Mouse (Mus musculus) thymus, adult 2 months (tissue): ENCODE data around the gene Ect2l. TPM values are rescaled to one million over a fixed set of nuclear protein-coding genes. Genes with fewer than 3 reads are reported as not detected.
A peak's percentile ranks its signal among the peaks of the same experiment; 100 is the strongest.

Source experiments
- DNase-seq: peaks from one replicate; pipeline ENCODE4 v3.0.0; 2021
- H3K27ac ChIP-seq: fragments of 200-500 bp; 2 replicates; pipeline ENCODE4 v1.5.1; 2012; ENCODE audit warnings: low read length, control low read depth; ENCODE audit not compliant: control insufficient read depth, insufficient read depth
- H3K27me3 ChIP-seq: fragments of 200-500 bp; 2 replicates; pipeline ENCODE4 v1.6.1; 2012; ENCODE audit warnings: mild to moderate bottlenecking, low read length, moderate library complexity, mixed read lengths; ENCODE audit not compliant: control insufficient read depth, insufficient read depth
- H3K36me3 ChIP-seq: fragments of 200-500 bp; 2 replicates; pipeline ENCODE4 v1.6.1; 2012; ENCODE audit warnings: mild to moderate bottlenecking, low read length, moderate library complexity; ENCODE audit not compliant: control insufficient read depth, insufficient read depth
- H3K4me1 ChIP-seq: fragments of 200-500 bp; replicated peaks from 2 replicates; pipeline ENCODE4 v1.6.1; 2012; ENCODE audit warnings: low read length; ENCODE audit not compliant: control insufficient read depth, insufficient read depth
- H3K4me3 ChIP-seq: fragments of 200-500 bp; 2 replicates; pipeline ENCODE4 v1.5.1; 2012; ENCODE audit warnings: mild to moderate bottlenecking, low read length, control low read depth, moderate library complexity; ENCODE audit not compliant: control insufficient read depth, insufficient read depth
- CTCF ChIP-seq: fragments of 200-500 bp; IDR thresholded peaks from 2 replicates; pipeline ENCODE4 v1.5.1; 2012; ENCODE audit warnings: mild to moderate bottlenecking, control low read depth, low read length, moderate library complexity, borderline replicate concordance; ENCODE audit not compliant: control insufficient read depth, poor library complexity, insufficient read depth; ENCODE audit errors: extremely low read depth
- POLR2A ChIP-seq: fragments of 200-500 bp; IDR thresholded peaks from 2 replicates; pipeline ENCODE4 v1.6.1; 2012; ENCODE audit warnings: mild to moderate bottlenecking, low read length, control low read depth, moderate library complexity; ENCODE audit not compliant: control insufficient read depth, poor library complexity, insufficient read depth; ENCODE audit errors: extremely low read depth
- WGBS: fragments of 180-500 bp; shearing (Covaris S2); methylation state at CpG from one replicate; pipeline ENCODE4 v1.1.7; 2018; 5-methylcytosine and 5-hydroxymethylcytosine counted together
- polyA plus RNA-seq: library from polyadenylated mRNA; depleted of rRNA; stranded (reverse); fragments of >200 nt; gene quantifications from 2 replicates; pipeline ENCODE4 v1.2.3, GENCODE M21; 2012

The Ect2l gene
- polyA plus RNA-seq, 1 experiment = 0.22 TPM

DNA sequence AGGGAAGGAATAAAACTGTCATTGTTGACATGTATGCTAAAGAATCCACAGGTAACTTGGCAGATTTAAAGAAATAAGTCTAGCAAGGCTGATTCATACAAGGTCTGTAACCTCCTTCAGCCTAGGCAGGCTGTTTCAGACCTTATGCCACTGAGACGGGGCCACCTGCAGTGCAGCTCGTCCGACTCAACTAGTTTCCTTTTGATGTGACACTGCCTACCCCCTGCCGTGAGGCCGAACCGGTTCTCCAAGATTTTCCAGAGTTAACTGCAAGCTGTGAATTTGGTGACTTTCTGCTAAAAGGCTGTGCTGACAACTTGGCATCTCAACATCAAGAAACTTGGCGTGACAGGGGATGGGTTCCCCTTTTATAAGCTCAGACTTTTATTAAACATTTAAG, 6.6 kb downstream of the Ect2l start:
- Histone ChIP-seq H3K27me3 (no peaks in the 10 kb centered on the region), H3K27ac (no peak overlapping the region), H3K4me3 (no peak overlapping the region), H3K4me1 (no peaks in the 10 kb centered on the region), H3K36me3 (no peaks in the 10 kb centered on the region)
- WGBS = 80% methylated on average over 7 of the region's 7 CpGs
- no peak for DNase-seq
- TF ChIP-seq CTCF (no peak), POLR2A (no peak)

DNA sequence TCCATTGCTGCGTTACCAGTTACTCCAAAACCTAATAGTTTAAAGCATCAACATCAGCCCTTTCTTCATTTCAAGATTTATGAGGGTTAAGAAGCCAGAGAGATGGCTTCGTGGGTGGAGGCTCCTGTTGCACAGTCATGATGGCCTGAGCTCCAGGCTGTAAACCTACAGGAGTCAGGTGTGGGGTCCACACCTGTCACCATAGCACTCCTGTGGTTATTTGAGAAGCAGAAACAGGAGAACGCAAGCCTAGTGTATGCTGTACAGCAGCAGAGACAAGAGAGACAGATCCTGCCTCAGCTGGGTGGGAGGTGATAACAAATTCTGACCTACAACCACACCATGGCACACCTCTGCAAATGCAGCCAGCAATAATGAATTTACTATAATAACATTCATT, 8.3 kb downstream of the Ect2l start:
- Histone ChIP-seq H3K27me3 (no peaks in the 10 kb centered on the region), H3K36me3 (no peaks in the 10 kb centered on the region), H3K27ac (no peak overlapping the region), H3K4me1 (no peaks in the 10 kb centered on the region), H3K4me3 (no peak overlapping the region)
- 89% methylated on average over 3 of the region's 3 CpGs for WGBS
- DNase-seq = no peak
- TF ChIP-seq CTCF (no peak), POLR2A (no peak)

DNA sequence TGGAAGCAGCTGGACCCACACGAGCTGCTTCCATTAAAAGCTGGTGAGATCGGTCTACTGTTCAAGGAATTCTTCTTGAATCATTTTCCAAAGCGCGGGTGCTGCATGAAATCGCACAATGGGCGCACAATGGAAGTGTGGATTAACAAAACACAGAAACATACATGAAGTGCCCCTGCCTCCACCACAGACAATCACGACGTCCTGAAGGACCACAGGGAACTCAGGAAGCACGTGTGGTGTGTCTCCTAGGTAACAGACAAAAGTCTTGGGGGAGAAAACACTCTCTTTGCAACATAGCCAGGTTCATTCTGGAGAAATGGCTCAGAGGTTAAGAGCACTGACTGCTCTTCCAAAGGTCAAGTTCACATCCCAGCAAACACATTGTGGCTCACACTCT, 10.0 kb downstream of the Ect2l start:
- H3K36me3 ChIP-seq = no peaks in the 10 kb centered on the region
- WGBS = 75% methylated on average over 9 of the region's 9 CpGs
- no peaks in the 10 kb centered on the region for H3K27me3 ChIP-seq
- DNase-seq = no peak
- H3K4me3 ChIP-seq = no peak overlapping the region
- no peak for TF ChIP-seq CTCF
- TF ChIP-seq POLR2A = no peak
- H3K4me1 ChIP-seq = no peaks in the 10 kb centered on the region
- H3K27ac ChIP-seq = no peak overlapping the region

DNA sequence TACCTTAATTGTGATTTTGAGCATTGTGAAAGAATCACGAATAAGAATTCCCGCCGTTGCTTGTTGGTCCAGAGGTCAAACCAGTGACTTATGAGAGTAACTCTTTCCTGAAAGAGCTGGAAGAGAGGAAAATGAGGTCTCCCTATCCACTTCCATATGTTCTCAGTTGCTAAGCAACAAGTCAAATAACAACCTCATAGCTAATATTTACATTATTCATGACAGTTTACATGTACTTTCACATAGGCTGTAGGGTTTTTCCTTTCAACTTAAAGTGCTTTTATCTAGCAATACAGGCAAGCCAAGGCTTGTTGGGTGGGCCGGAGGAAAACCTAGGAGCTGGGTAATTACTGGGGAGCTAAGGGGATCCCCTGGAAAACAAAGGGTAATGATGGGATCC, 10.8 kb downstream of the Ect2l start:
- Histone ChIP-seq H3K4me1 (no peaks in the 10 kb centered on the region), H3K36me3 (no peaks in the 10 kb centered on the region), H3K27ac (no peak overlapping the region), H3K4me3 (no peak overlapping the region), H3K27me3 (no peaks in the 10 kb centered on the region)
- 91% methylated on average over 4 of the region's 4 CpGs for WGBS
- DNase-seq = no peak
- TF ChIP-seq CTCF = no peak
- TF ChIP-seq POLR2A = no peak

DNA sequence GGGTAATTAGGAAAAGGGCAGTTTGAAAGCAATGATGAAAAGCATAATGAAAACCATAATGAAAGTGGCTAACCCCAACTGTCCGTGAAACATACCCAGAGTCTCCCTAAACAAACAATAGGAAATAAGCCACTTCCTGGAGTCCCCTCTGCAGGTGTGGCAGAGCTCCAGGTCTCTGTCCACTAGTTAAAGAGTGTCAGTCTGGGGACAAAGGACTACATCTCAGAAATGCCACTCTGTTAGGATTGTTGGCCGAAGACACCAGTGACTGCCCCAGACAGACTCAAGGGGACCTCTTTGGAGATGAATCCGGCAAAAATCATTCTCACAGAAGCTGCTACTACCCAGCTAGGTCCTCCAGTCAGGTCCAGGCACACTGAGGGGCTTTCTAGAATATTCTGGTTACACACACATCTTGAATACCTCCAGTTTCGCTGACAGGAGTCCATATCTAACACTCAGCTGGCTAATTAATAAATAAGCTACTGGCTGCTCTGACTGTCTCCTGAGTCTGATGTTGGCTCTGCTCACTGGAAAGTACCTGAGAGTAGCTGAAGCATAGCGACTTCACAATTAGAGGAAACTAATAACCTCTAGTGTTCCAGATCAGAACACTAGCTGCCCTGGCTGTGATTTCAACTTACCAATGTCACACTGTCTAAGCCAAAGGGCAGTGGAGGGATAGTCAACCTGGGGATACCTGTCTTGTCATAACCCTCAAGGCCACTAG, 12.2 kb downstream of the Ect2l start:
- TF ChIP-seq CTCF (no peak), POLR2A (no peak)
- WGBS = 92% methylated on average over 5 of the region's 5 CpGs
- H3K4me1 ChIP-seq = no peaks in the 10 kb centered on the region
- DNase-seq = no peak
- no peaks in the 10 kb centered on the region for H3K36me3 ChIP-seq
- no peak overlapping the region for H3K4me3 ChIP-seq
- no peaks in the 10 kb centered on the region for H3K27me3 ChIP-seq
- H3K27ac ChIP-seq = no peak overlapping the region; the same call in 1 of the 2 replicates

DNA sequence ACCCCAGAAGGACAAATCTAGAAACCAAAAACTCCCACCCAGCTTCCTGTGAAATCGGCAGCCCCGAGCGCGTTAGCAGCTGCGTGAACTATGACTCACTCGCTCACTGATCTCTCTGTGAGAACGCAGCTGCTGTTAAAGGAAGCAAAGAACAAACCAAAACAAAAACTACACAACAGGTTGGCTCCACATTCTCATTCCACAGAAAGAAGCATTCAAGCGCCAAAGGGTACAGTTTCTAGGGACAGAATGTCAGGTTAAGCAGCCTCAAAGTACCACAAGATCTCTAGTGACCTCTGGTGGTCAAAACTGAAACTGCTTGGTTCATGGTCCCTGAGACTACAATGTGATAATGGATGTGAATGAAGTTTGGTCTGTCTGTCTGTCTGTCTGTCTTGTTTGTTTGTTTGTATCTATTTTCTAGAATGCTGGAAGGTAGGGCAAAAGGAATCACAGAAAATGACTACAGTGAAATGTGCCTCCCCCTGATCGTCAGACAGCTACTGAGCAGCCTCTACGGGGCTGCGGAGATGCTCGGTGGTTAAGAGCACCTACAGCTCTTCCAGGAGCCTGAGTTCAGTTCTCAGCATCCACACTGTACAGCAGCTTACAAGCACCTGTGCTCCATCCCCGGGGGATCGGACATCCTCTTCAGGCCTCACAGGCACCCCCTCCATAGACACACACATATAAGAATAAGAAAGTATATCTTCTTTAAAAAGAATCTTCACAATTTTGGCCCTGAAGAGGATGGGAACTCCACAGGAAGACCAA, 13.3 kb downstream of the Ect2l start:
- no peaks in the 10 kb centered on the region for H3K36me3 ChIP-seq
- no peaks in the 10 kb centered on the region for H3K27me3 ChIP-seq
- no peaks in the 10 kb centered on the region for H3K4me1 ChIP-seq
- WGBS = 36% methylated on average over 14 of the region's 14 CpGs
- H3K27ac ChIP-seq = no peak overlapping the region
- H3K4me3 ChIP-seq = peak overlapping the region; percentile 36; the same call in 1 of the 2 replicates
- TF ChIP-seq CTCF (no peak), POLR2A (no peak)
- peak; percentile 76 for DNase-seq

DNA sequence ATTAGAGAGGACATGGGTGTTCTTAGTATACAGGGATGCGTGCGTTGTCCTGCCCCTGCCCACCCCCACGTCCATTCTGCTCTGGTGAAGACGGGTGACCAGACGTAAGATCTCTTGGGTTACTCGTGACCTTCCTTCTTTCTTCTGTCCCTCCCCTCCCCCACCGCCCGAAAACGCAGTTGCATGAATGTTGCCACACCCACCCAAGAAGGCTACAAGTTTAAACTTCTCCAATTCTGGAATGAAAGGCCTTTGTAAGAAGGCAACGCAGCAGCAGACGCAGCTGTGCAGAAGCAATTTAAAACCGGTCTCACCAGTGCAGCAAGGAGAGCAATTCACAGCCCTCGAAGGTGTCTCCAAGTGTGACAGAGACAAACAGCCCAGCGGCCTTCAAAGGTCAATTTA, 16.0 kb downstream of the Ect2l start:
- Histone ChIP-seq H3K4me3 (no peak overlapping the region), H3K4me1 (peaks cover 4% of the 10 kb centered on the region), H3K36me3 (no peaks in the 10 kb centered on the region), H3K27me3 (no peaks in the 10 kb centered on the region), H3K27ac (no peak overlapping the region)
- DNase-seq = no peak
- 79% methylated on average over 14 of the region's 14 CpGs for WGBS
- no peak for TF ChIP-seq CTCF
- TF ChIP-seq POLR2A = no peak
